Mouse (Mus musculus): ENCODE measurements around the gene Cers6.
A peak's percentile ranks its signal among the peaks of the same experiment; 100 is the strongest.

The Cers6 gene

GRCm38 (mm10) chr2:68879071-68879651 is 17.9 kb downstream of the Cers6 start:
- no peak for DNase-seq (ENCODE audit: low spot score in 2 of 2)

DNA sequence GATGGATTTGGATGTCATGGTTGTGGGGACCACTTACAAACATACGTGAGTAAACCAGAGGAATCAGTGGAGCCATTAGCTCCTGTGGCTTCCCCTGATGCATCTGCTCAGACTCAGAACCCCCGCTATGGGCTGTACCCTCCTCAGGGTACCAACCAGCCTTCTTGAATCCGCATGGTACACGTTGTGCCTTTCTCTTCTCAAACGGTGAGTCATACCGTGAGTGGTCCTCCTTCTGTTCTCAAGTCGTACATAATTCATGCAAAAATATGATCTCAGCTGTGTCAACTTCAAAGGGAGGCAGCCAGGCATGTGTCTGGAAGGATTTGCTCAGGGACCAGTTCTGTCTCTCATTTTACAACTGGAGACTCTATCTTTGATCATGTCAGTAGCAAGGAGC is 23.3 kb downstream of the Cers6 start:
- DNase-seq (ENCODE audit: low spot score in 2 of 2) = peak; percentile 42 to 75

- no peak for DNase-seq (ENCODE audit: low spot score in 2 of 2)
Observed at GRCm38 (mm10) chr2:68885206-68885605, 24.0 kb downstream of the Cers6 start.

DNA sequence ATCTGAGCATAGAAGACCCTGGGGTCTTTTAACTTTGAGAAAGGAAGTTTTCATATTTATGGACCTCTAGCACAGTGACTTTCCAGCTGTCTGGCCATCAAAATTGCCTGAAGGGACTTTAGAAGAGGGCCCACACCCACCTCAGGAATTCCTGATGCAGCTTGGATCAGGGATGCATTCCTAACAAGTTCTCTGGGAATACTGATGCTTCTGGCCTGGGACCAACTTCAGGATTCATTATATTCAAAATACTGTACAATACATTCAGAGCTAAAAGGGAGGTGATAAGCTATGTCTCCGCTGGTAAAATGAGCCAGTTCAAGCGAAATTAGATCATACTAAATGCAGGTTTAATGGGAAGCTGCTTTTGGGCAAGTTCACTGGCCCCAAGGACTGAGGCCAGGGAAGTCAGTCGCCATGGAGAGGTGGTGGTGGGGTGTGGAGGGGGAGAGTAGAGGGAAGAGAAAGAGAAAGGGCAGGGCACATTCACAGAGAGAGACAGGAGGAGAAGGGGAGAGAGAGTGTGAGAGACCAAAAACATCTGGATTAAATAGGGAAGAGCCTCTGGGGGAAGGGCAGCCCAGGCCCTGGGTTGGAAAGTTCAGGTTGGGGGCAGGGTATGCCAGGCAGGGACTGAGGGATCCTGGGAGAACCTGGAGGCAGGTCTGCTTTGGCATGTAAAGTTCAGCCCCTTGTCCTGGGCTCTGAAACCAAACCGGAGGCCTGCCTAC is 24.7 kb downstream of the Cers6 start:
- no peak for DNase-seq (ENCODE audit: low spot score in 2 of 2)

DNA sequence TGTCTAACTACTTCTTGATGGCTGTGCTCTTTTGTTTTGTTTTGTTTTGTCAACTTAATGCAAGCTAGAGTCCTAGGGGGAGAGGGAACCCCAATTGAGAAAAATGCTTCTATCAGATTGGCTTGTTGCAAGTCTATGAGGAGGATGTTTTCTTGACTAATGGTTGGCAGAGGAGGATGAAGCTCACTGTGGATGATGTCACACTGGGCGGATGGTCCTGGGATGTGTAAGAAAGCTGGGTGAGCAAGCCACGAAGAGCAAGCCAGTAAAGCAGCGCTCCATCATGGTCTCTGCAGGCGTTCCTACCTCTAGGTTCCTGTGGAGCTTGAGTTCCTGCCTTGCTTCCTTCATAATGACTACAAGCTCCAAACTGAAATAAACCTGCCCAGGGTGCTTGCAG is 25.4 kb downstream of the Cers6 start:
- DNase-seq (ENCODE audit: low spot score in 2 of 2) = no peak

- DNase-seq (ENCODE audit: low spot score in 2 of 2) = no peak
Observed at GRCm38 (mm10) chr2:68888094-68888705, 27.0 kb downstream of the Cers6 start.

GRCm38 (mm10) chr2:68889661-68890170 is 28.5 kb downstream of the Cers6 start:
- no peak for DNase-seq (ENCODE audit: low spot score in 2 of 2)

DNA sequence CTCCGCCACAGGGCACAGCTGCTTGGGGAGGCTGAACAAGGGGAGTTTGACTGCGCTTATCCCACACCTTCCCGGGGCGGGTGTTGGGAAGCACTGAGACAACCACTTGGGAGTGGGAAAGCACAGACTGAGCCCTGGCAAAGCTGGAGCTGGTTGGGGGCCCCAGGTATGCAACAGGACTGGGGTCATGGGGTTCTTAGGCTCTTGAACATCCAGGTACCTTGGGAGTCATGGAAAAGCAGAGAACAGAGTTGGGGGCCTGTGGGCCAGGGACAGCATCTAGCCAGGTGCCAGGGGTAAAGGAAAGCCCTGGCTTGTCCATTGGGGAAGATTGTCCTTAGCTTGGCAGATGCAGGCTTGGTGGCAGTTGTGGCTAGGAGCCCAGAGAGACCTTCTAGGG is 31.2 kb downstream of the Cers6 start:
- no peak for DNase-seq (ENCODE audit: low spot score in 2 of 2)

GRCm38 (mm10) chr2:68895044-68895764 is 34.0 kb downstream of the Cers6 start:
- DNase-seq (ENCODE audit: low spot score in 2 of 2) = no peak

GRCm38 (mm10) chr2:68896196-68896595 is 35.0 kb downstream of the Cers6 start:
- peak; percentile 74 to 75 for DNase-seq (ENCODE audit: low spot score in 2 of 2)

GRCm38 (mm10) chr2:68899770-68900521 is 38.7 kb downstream of the Cers6 start:
- no peak for DNase-seq (ENCODE audit: low spot score in 2 of 2)

DNA sequence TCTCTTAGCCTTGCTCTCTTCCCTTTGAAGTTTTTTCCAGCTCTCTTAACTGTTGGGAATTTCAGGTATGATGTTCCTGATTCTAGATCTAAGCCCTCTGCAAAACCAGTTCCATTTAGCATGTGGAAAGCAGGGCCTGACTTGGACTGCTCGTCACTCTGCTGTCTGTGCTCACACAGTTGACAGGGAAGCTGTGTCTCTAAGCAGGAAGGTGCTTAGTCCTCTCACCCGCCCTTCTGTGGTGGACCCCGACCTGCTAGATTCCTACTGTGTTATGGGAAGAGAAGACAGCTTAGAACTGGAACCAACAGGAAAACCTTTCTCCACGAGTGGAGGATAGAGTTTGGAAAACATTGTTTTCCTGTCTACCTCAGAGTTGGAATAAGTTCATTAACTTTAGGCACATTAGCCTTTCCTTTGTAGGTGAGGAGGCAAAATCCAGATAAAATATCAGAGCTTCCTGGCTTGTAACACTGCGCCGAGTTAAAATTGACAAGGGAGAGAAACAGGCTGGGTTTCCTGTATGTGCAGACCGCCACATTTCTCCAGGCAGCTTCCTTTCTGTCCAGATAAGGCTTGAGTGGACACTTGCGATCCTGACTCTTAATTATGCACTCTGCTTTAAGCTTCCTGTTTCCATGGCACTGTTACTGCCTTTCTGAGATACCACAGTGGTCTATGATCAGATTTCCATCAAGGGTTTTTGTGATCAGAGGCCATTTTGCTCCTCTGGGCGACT is 39.6 kb downstream of the Cers6 start:
- DNase-seq (ENCODE audit: low spot score in 2 of 2) = no peak

DNA sequence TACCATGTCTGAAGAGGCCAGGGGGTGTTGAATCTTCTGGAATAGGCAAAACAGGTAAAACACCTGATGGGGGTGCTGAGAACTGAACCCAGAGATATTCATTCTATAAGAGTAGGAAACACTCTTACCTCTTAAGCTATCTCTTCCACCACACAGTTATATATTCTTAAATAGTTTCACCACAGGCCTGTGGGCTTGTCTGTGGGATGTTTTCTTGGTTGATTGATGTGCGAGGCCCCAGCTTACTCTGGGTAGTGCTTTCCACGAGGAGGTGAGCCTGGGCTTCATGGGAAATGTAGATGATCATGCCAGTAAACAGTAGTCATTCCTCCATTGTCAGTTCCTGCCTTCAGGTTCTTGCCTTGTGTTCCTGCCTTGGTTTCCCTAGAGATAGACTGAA is 40.5 kb downstream of the Cers6 start:
- no peak for DNase-seq (ENCODE audit: low spot score in 2 of 2)

- DNase-seq (ENCODE audit: low spot score in 2 of 2) = no peak
Observed at GRCm38 (mm10) chr2:68902546-68902945, 41.3 kb downstream of the Cers6 start.

DNA sequence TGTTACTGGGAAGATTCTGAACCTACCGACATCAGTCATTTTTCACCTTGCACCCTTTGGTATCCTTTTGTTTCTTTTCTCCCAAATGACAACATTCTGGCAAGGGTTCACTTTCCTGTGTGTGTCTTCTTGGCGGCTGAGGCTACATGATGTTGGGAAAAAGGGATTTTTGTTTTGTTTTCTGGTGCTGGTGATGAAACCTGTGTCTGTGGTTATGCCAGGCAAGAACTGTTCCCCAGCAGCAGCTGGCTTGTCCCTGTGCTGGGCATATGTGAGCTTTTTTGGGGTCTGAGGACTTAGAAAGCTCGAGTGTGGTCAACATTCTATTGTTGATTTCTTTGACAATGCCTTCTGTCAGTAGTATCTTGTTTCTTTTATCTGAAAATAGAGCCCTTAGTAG is 45.7 kb downstream of the Cers6 start:
- no peak for DNase-seq (ENCODE audit: low spot score in 2 of 2)

GRCm38 (mm10) chr2:68907721-68908463 is 46.7 kb downstream of the Cers6 start:
- DNase-seq (ENCODE audit: low spot score in 2 of 2) = peak in 1 of 2 experiments; percentile 48

- DNase-seq (ENCODE audit: low spot score in 2 of 2) = no peak
Observed at GRCm38 (mm10) chr2:68910727-68911126, 49.5 kb downstream of the Cers6 start.

GRCm38 (mm10) chr2:68911587-68912483 is 50.6 kb downstream of the Cers6 start:
- peak in 1 of 2 experiments; percentile 17 for DNase-seq (ENCODE audit: low spot score in 2 of 2)

GRCm38 (mm10) chr2:68915742-68916141 is 54.5 kb downstream of the Cers6 start:
- DNase-seq (ENCODE audit: low spot score in 2 of 2) = no peak

All from left cerebral cortex, adult 9 months (tissue).